Mouse (Mus musculus) heart, adult 2 months (tissue): ENCODE measurements around the gene Kcng1. TPM values are rescaled to one million over a fixed set of nuclear protein-coding genes. Genes with fewer than 3 reads are reported as not detected.

ENCODE experiments used
- DNase-seq, 2 experiments: peaks; one replicate each; pipeline ENCODE4 v3.0.0; 2021
- H3K27ac ChIP-seq: fragments of 200-600 bp; 2 replicates; pipeline ENCODE4 v1.8.1; 2022
- H3K27me3 ChIP-seq: fragments of 200-500 bp; 2 replicates; pipeline ENCODE4 v1.6.1; 2012; ENCODE audit warnings: mild to moderate bottlenecking, low read length, inconsistent platforms, mixed read lengths; ENCODE audit not compliant: control insufficient read depth, insufficient read depth
- H3K36me3 ChIP-seq: fragments of 200-500 bp; 2 replicates; pipeline ENCODE4 v1.6.1; 2012; ENCODE audit warnings: low read length, inconsistent platforms; ENCODE audit not compliant: control insufficient read depth, insufficient read depth
- H3K4me1 ChIP-seq: fragments of 200-500 bp; 2 replicates; pipeline ENCODE4 v1.6.1; 2011; ENCODE audit warnings: low read length; ENCODE audit not compliant: control insufficient read depth, insufficient read depth
- H3K4me3 ChIP-seq: fragments of 200-600 bp; 2 replicates; pipeline ENCODE4 v1.8.1; 2022
- H3K79me2 ChIP-seq: fragments of 200-500 bp; replicated peaks from 2 replicates; pipeline ENCODE4 v1.6.1; 2012; ENCODE audit warnings: mild to moderate bottlenecking, inconsistent platforms, low read length, moderate library complexity, mixed read lengths; ENCODE audit not compliant: control insufficient read depth, insufficient read depth
- H3K9ac ChIP-seq: fragments of 200-500 bp; 2 replicates; pipeline ENCODE4 v1.6.1; 2012; ENCODE audit warnings: low read depth, mild to moderate bottlenecking, control low read depth, inconsistent platforms, low read length, mixed read lengths
- CTCF ChIP-seq: fragments of 200-600 bp; IDR thresholded peaks from 2 replicates; pipeline ENCODE4 v1.8.1; 2022; ENCODE audit warnings: antibody characterized with exemption, mild to moderate bottlenecking, moderate library complexity
- EP300 ChIP-seq: fragments of 200-500 bp; IDR thresholded peaks from 2 replicates; pipeline ENCODE4 v1.6.1; 2011; ENCODE audit warnings: low read depth, low read length, control low read depth; ENCODE audit not compliant: insufficient read depth
- POLR2A ChIP-seq: fragments of 200-500 bp; IDR thresholded peaks from 2 replicates; pipeline ENCODE4 v1.6.1; 2011; ENCODE audit warnings: mild to moderate bottlenecking, low read depth, low read length, control low read depth; ENCODE audit not compliant: insufficient read depth
- WGBS: fragments of 180-500 bp; shearing (Covaris S2); methylation state at CpG from one replicate; pipeline ENCODE4 v1.1.7; 2018; 5-methylcytosine and 5-hydroxymethylcytosine counted together
- intact Hi-C: fragments of 180-260 bp; cut with DNase I; formaldehyde crosslinking; loops from one replicate; pipeline ENCODE4 v1.15.1; 2025
- polyA plus RNA-seq: library from polyadenylated mRNA; depleted of rRNA; stranded (reverse); fragments of >200 nt; gene quantifications from 2 replicates; pipeline ENCODE4 v1.2.3, GENCODE M21; 2012
- total RNA-seq, 2 experiments: library from RNA; stranded (reverse); gene quantifications; 2 replicates each; pipeline ENCODE4 v1.2.3; 2021

Kcng1 gene
- total and polyA plus RNA-seq, 3 experiments, result 0.04 TPM; not detected in 2

GRCm38 (mm10) chr2:168289851-168290250 lies 8.3 kb upstream of the Kcng1 start:
- WGBS, result 59% methylated on average over 2 of the region's 2 CpGs
- no peaks in the 10 kb centered on the region for H3K79me2 ChIP-seq
- H3K9ac ChIP-seq, result no peak overlapping the region
- H3K27me3 ChIP-seq, result no peaks in the 10 kb centered on the region; the same call in 1 of the 2 replicates
- DNase-seq, result no peak
- intact Hi-C loops, result no loop called here
- H3K4me1 ChIP-seq, result no peaks in the 10 kb centered on the region
- H3K4me3 ChIP-seq, result no peak overlapping the region
- H3K36me3 ChIP-seq, result no peaks in the 10 kb centered on the region
- no peak overlapping the region for H3K27ac ChIP-seq
- TF ChIP-seq CTCF (no peak), EP300 (no peak), POLR2A (no peak)

DNA sequence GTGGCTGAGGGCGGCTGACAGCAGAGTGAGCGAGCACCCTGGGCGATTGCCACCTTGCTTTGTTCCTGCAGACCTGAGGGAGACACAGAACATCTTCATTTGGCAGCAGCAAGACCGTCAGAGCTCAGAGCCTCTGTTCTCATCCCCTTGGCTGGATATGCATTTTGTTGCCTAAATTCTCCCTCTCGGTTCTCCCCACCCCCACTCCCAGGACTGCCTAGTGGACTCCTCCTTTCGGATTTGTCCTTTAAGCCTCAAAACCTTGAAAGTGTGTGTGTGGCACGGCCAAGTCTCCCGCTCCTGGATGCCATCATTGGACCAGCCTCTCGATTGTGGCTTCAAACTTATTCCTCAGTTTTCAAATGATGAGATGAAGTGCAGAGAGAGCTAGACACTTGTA lies 7.5 kb upstream of the Kcng1 start:
- WGBS, result 56% methylated on average over 9 of the region's 9 CpGs
- no peaks in the 10 kb centered on the region; the same call in 1 of the 2 replicates for H3K27me3 ChIP-seq

DNA sequence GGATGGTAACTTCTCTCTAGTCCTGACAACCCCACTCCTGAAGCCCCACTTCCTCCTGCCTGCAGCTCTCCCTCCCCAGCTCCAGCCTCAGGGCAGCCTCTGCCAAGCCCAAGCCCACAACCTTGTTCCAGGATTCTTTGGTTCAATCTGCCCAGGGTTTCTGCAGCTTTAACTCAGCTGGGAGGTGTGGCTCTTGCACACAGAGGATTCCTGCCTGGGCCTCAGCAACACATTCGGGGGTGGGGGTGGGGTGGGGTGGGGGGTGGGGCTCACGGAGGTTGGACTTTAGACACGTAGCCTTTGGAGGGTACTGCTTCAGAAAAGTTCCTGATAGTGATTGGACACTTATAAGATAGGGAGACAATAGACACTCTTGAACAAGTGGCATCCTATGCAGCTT lies 5.5 kb upstream of the Kcng1 start:
- DNase-seq, result no peak
- H3K9ac ChIP-seq, result no peak overlapping the region
- TF ChIP-seq CTCF (no peak), EP300 (no peak), POLR2A (no peak)
- no peak overlapping the region for H3K4me3 ChIP-seq
- intact Hi-C loops, result no loop called here
- no peaks in the 10 kb centered on the region for H3K4me1 ChIP-seq
- no peak overlapping the region for H3K27ac ChIP-seq
- H3K36me3 ChIP-seq, result no peaks in the 10 kb centered on the region
- 10% methylated on average over 3 of the region's 3 CpGs for WGBS
- H3K27me3 ChIP-seq, result no peaks in the 10 kb centered on the region; the same call in 1 of the 2 replicates
- H3K79me2 ChIP-seq, result no peaks in the 10 kb centered on the region

More for the DNA sequence above, 7.5 kb upstream of the Kcng1 start:
- Histone ChIP-seq H3K4me3 (no peak overlapping the region), H3K79me2 (no peaks in the 10 kb centered on the region), H3K27ac (no peak overlapping the region), H3K4me1 (no peaks in the 10 kb centered on the region), H3K9ac (no peak overlapping the region), H3K36me3 (no peaks in the 10 kb centered on the region)
- no peak for DNase-seq
- intact Hi-C loops, result no loop called here
- TF ChIP-seq EP300 (no peak), CTCF (no peak), POLR2A (no peak)

DNA sequence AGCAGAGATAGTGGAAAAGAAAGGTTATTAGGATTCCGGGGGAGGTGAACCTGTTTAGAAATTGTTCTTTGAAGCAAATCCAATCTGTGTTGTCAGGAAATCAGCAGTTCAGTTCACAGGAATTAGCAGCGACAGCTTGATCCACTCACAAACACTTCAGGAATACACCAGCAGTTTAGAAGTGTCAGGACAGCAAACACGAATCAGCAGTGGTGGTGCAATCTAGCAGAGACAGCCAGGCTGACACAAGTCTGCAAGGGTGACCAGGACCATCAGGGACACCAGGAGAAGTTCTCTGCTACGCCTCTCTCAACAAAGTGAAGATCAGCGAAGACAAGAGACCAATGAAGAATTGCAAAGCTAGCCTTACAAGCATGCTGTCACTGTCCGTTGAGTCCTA lies 3.6 kb upstream of the Kcng1 start:
- no peaks in the 10 kb centered on the region for H3K79me2 ChIP-seq
- no peak overlapping the region for H3K27ac ChIP-seq
- H3K36me3 ChIP-seq, result no peaks in the 10 kb centered on the region
- H3K9ac ChIP-seq, result no peak overlapping the region
- H3K27me3 ChIP-seq, result peaks cover 7% of the 10 kb centered on the region
- 73% methylated on average over 6 of the region's 6 CpGs for WGBS
- intact Hi-C loops, result no loop called here
- no peak for DNase-seq
- H3K4me3 ChIP-seq, result no peak overlapping the region
- no peak for TF ChIP-seq CTCF
- no peak for TF ChIP-seq EP300
- TF ChIP-seq POLR2A, result no peak
- H3K4me1 ChIP-seq, result no peaks in the 10 kb centered on the region; the same call in 1 of the 2 replicates

- H3K36me3 ChIP-seq, result no peaks in the 10 kb centered on the region
- H3K27ac ChIP-seq, result no peak overlapping the region
- no peak overlapping the region for H3K9ac ChIP-seq
- peaks cover 12% of the 10 kb centered on the region for H3K27me3 ChIP-seq
- TF ChIP-seq EP300, result no peak
- H3K4me1 ChIP-seq, result no peaks in the 10 kb centered on the region; the same call in 1 of the 2 replicates
- H3K79me2 ChIP-seq, result no peaks in the 10 kb centered on the region
- WGBS, result 2% methylated on average over 82 of the region's 82 CpGs
- intact Hi-C loops, result no loop called here
- DNase-seq, result peak; percentile 24 to 44
- H3K4me3 ChIP-seq, result peak overlapping the region; percentile 37
These were observed 581 bp downstream of the Kcng1 start for GRCm38 (mm10) chr2:168280729-168281581.

- intact Hi-C loops, result loop anchor here (2.0 kb wide), 1 partner anchor 170 kb away; no protein-coding TSS in a partner anchor
- WGBS, result 6% methylated on average over 11 of the region's 11 CpGs
These were observed 7.1 kb downstream of the Kcng1 start for GRCm38 (mm10) chr2:168274374-168274935.

More at GRCm38 (mm10) chr2:168274374-168274935, 7.1 kb downstream of the Kcng1 start:
- Histone ChIP-seq H3K27ac (no peak overlapping the region), H3K4me3 (no peak overlapping the region), H3K27me3 (0 out of 2 replicates have a peak, but pooled peaks cover 4% of the 10 kb centered on the region), H3K79me2 (no peaks in the 10 kb centered on the region), H3K36me3 (no peaks in the 10 kb centered on the region), H3K4me1 (no peaks in the 10 kb centered on the region), H3K9ac (no peak overlapping the region)
- DNase-seq, result peak; percentile 30 to 71
- TF ChIP-seq EP300 (no peak), CTCF (peak; percentile 91)
